In the genomic region with DNA sequence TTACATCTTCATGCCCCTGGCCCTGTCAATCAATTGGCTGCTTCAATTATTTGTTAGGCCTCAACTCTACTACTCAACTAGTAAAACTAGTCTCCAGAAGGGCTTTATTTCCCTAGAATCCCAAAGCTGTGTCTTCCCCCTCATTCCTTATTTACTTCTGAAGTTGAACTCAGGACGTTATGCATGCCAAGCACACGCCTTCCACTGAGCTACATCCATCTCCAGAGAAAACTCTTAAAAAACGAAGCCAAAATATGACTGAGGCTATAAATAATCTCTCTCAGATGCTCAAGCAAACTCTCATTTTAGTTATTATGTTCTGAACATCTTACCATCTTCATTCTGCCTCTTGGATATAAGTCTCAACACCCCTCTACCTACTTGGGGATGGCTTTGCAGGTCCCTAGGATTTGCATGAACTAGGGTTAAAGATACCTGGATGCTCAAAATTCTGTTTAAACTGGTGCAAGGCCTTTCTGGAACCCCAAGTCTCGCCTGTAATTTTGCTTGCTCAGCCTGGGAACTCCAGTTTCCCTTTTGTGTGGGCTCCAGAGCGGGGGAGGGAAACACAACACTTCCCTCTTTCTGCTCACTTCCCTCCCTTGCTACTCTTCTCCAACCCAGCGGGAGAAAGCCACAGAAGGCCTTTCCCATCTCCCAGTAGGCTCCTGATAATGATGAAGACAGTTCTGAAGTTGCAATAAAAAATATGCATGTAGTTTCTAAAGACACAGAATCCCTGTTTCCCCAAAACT, we compare ENCODE assay signal across 12 mouse cellular contexts. TPM values are rescaled to one million over a fixed set of nuclear protein-coding genes. Genes with fewer than 3 reads are reported as not detected.
A peak's percentile ranks its signal among the peaks of the same experiment; 100 is the strongest.
DNase-seq lines count a peak whose midpoint lies in the region; ATAC-seq and TF ChIP-seq lines count a peak whose summit lies in the region.
"Had no signal": no experiment of that assay in that cellular context is flagged by ENCODE, and none has a peak within 500 bp of the region (broad histone marks: within the 10 kb centered on the region; RNA-seq: fewer than 3 reads in every experiment).

No protein-coding gene starts in this region.

- no peak for TF ChIP-seq EP300 in liver, postnatal 0 days (IDR thresholded peaks at IDR 0.05; ENCODE audit: low read depth)

- 57% methylated on average over 6 of the region's 6 CpGs for WGBS in heart, embryonic 10.5 days
- WGBS in liver, postnatal 0 days (ENCODE audit: insufficient replicate concordance): 46% methylated on average over 6 of the region's 6 CpGs
- WGBS in liver, embryonic 11.5 days: 53% methylated on average over 6 of the region's 6 CpGs
- WGBS in macrophage (ENCODE audit: missing documents): 17% methylated on average over 6 of the region's 6 CpGs

- H3K4me3 ChIP-seq in heart, embryonic 10.5 days: no peak overlapping the region
- no peak overlapping the region for H3K4me3 ChIP-seq in liver, postnatal 0 days (ENCODE audit: low read depth, low read length)
- H3K4me3 ChIP-seq in liver, embryonic 11.5 days (ENCODE audit: low read depth, low read length): no peak overlapping the region
- no peak overlapping the region for H3K4me3 ChIP-seq in brown adipose tissue, adult 24 weeks (ENCODE audit: insufficient read depth, low read depth, low read length)
- H3K4me3 ChIP-seq in macrophage (ENCODE audit: inconsistent target): no peak overlapping the region
- H3K4me3 ChIP-seq: forebrain, embryonic 15.5 days; hindbrain, embryonic 15.5 days; neural tube, embryonic 15.5 days had no signal

- H3K27ac ChIP-seq in heart, embryonic 10.5 days: no peak overlapping the region
- peak overlapping the region; percentile 18 for H3K27ac ChIP-seq in liver, postnatal 0 days (ENCODE audit: low read depth)
- H3K27ac ChIP-seq in liver, embryonic 11.5 days (ENCODE audit: low read depth, low read length): no peak overlapping the region
- peak overlapping the region; percentile 68; the same call in 1 of the 2 replicates for H3K27ac ChIP-seq in brown adipose tissue, adult 24 weeks (replicated peaks; ENCODE audit: low read depth, low read length)
- H3K27ac ChIP-seq in macrophage: peak overlapping the region; percentile 88
- H3K27ac ChIP-seq: forebrain, embryonic 15.5 days; hindbrain, embryonic 15.5 days; neural tube, embryonic 15.5 days had no signal

- no peaks in the 10 kb centered on the region for H3K79me2 ChIP-seq in macrophage (ENCODE audit: inconsistent target)

- no peaks in the 10 kb centered on the region for H3K9me3 ChIP-seq in heart, embryonic 10.5 days
- H3K9me3 ChIP-seq in liver, postnatal 0 days (ENCODE audit: low read length): no peaks in the 10 kb centered on the region
- no peaks in the 10 kb centered on the region for H3K9me3 ChIP-seq in liver, embryonic 11.5 days (ENCODE audit: control insufficient read depth, low read length)
- H3K9me3 ChIP-seq: forebrain, embryonic 15.5 days; hindbrain, embryonic 15.5 days; neural tube, embryonic 15.5 days had no signal

- TF ChIP-seq CTCF in liver, postnatal 0 days (IDR thresholded peaks at IDR 0.05; ENCODE audit: low read depth): no peak

- no peaks in the 10 kb centered on the region; the same call in 1 of the 2 replicates for H3K4me1 ChIP-seq in heart, embryonic 10.5 days
- H3K4me1 ChIP-seq in liver, postnatal 0 days (ENCODE audit: insufficient read depth): 0 out of 2 replicates have a peak, but pooled peaks cover 5% of the 10 kb centered on the region
- H3K4me1 ChIP-seq in liver, embryonic 11.5 days (replicated peaks; ENCODE audit: control insufficient read depth, insufficient read depth, low read length): peaks cover 7% of the 10 kb centered on the region; the same call in 1 of the 2 replicates
- peaks cover 8% of the 10 kb centered on the region; the same call in 1 of the 2 replicates for H3K4me1 ChIP-seq in brown adipose tissue, adult 24 weeks (ENCODE audit: control insufficient read depth, insufficient read depth, insufficient read length, low read length)
- H3K4me1 ChIP-seq: forebrain, embryonic 15.5 days; hindbrain, embryonic 15.5 days; neural tube, embryonic 15.5 days had no signal

- H3K4me2 ChIP-seq in liver, postnatal 0 days (ENCODE audit: low read depth, low read length): no peak overlapping the region
- H3K4me2 ChIP-seq in liver, embryonic 11.5 days: no peak overlapping the region
- H3K4me2 ChIP-seq: forebrain, embryonic 15.5 days; hindbrain, embryonic 15.5 days; neural tube, embryonic 15.5 days had no signal

- DNase-seq in heart, adult 18-20 months: peak; percentile 45 to 68
- DNase-seq in heart, embryonic 10.5 days (ENCODE audit: low spot score): no peak
- peak; percentile 18 for DNase-seq in liver, postnatal 0 days
- DNase-seq in liver, embryonic 11.5 days (ENCODE audit: low spot score): no peak
- no peak for DNase-seq in urinary bladder, adult 2 months (ENCODE audit: low spot score)
- DNase-seq: cerebellum, postnatal 25 days had no signal

- no peaks in the 10 kb centered on the region for H3K36me3 ChIP-seq in heart, embryonic 10.5 days
- H3K36me3 ChIP-seq in liver, postnatal 0 days (replicated peaks; ENCODE audit: insufficient read depth, low read length): no peaks in the 10 kb centered on the region
- H3K36me3 ChIP-seq in liver, embryonic 11.5 days (ENCODE audit: control insufficient read depth, insufficient read depth, low read length): no peaks in the 10 kb centered on the region
- H3K36me3 ChIP-seq in macrophage (ENCODE audit: inconsistent target): no peaks in the 10 kb centered on the region
- H3K36me3 ChIP-seq: forebrain, embryonic 15.5 days; hindbrain, embryonic 15.5 days; neural tube, embryonic 15.5 days had no signal

- H3K9ac ChIP-seq in liver, postnatal 0 days (replicated peaks): no peak overlapping the region
- H3K9ac ChIP-seq in liver, embryonic 11.5 days (ENCODE audit: low read depth, low read length): no peak overlapping the region
- H3K9ac ChIP-seq: forebrain, embryonic 15.5 days; hindbrain, embryonic 15.5 days; neural tube, embryonic 15.5 days had no signal

- ATAC-seq in liver, postnatal 0 days: no peak
- ATAC-seq in liver, embryonic 11.5 days (replicated peaks; ENCODE audit: low FRiP score): no peak
- ATAC-seq in CD4-positive, CD25-positive, alpha-beta regulatory T cell, adult 4 months: no peak
- ATAC-seq: forebrain, embryonic 15.5 days had no signal

- H3K27me3 ChIP-seq in heart, embryonic 10.5 days (ENCODE audit: insufficient read depth, poor library complexity, severe bottlenecking): no peaks in the 10 kb centered on the region
- no peaks in the 10 kb centered on the region for H3K27me3 ChIP-seq in liver, postnatal 0 days (ENCODE audit: insufficient read depth, low read length)
- H3K27me3 ChIP-seq in liver, embryonic 11.5 days (replicated peaks; ENCODE audit: control insufficient read depth, insufficient read depth, low read length): no peaks in the 10 kb centered on the region
- H3K27me3 ChIP-seq: forebrain, embryonic 15.5 days; hindbrain, embryonic 15.5 days; neural tube, embryonic 15.5 days had no signal

RNA-seq across cellular contexts. Expression of a gene that starts 7.2 kb away (rescaled TPM):
- 100 to 1,000 TPM; 135 to 151 TPM for total RNA-seq in heart, adult 18-20 months (2021)
- 201 and 220 TPM in 2 replicates for polyA plus RNA-seq in heart, embryonic 10.5 days (2016; fragmentation: Nextera tagmentation; extraction: Ambion mirVana)
- 104 and 107 TPM in 2 replicates for polyA plus RNA-seq in liver, postnatal 0 days (2015; fragmentation: Nextera tagmentation; extraction: Ambion mirVana)
- polyA plus RNA-seq in liver, embryonic 11.5 days (2014; fragmentation: Nextera tagmentation; extraction: Ambion mirVana): 164 and 186 TPM in 2 replicates
- 94.6 and 146 TPM in 2 replicates for polyA plus RNA-seq in brown adipose tissue, adult 24 weeks (2012; ENCODE audit: insufficient read depth, insufficient read length, missing spikeins)
- 100 to 1,000 TPM; 169 to 585 (median 381) TPM for total RNA-seq in macrophage (2018; cell fraction: chromatin; rRNA removed)
- 100 to 1,000 TPM; 319 to 575 (median 479) TPM for total RNA-seq in macrophage (2018; cell fraction: cytosol; rRNA removed)
- total RNA-seq in macrophage (2018; cell fraction: nucleus; rRNA removed): 100 to 1,000 TPM; 190 to 542 (median 371) TPM
- 409 to 700 TPM (median 427 TPM) in 3 replicates for polyA plus RNA-seq in macrophage (2018)
- polyA plus RNA-seq in CD4-positive, CD25-positive, alpha-beta regulatory T cell, adult 4 months (2017; shearing (Covaris generic)): 100 to 1,000 TPM; 291 to 322 TPM
- polyA plus RNA-seq in urinary bladder, adult 2 months (2012; rRNA removed): 140 and 146 TPM in 2 replicates

Comparison
In these comparisons a context has a peak if more than half of its experiments do, and no peak if none do; other contexts are left out.
1. DNase-seq: peak in heart, adult 18-20 months (2 of 2) and liver, postnatal 0 days (single experiment); none in heart, embryonic 10.5 days (single experiment), liver, embryonic 11.5 days (single experiment) and urinary bladder, adult 2 months (single experiment).
2. H3K27ac ChIP-seq: peak in liver, postnatal 0 days (single experiment), brown adipose tissue, adult 24 weeks (single experiment) and macrophage (single experiment); none in heart, embryonic 10.5 days (single experiment) and liver, embryonic 11.5 days (single experiment).